Mouse (Mus musculus) embryonic facial prominence, embryonic 15.5 days (tissue): ENCODE measurements at regions not wholly inside any gene's neighbourhood (a gene's known extent, or its start where the extent isn't known, plus 50 kb on each side); places are given as distances from the start of the nearest gene placed in this dataset.
A peak's percentile ranks its signal among the peaks of the same experiment; 100 is the strongest.

Experiments
- ATAC-seq: fragments of 200-750 bp; cut with Nextera tagmentation; 2 replicates; pipeline ENCODE4 v1.8.0; 2017; ENCODE audit warnings: low read depth, moderate TSS enrichment; ENCODE audit not compliant: insufficient number of reproducible peaks, low FRiP score, low TSS enrichment
- H3K27ac ChIP-seq: fragments of 300-500 bp; sonication (generic); replicated peaks from 2 replicates; pipeline ENCODE4 v1.5.1; 2015; ENCODE audit warnings: mild to moderate bottlenecking, inconsistent platforms
- H3K27me3 ChIP-seq: fragments of 300-500 bp; sonication (generic); 2 replicates; pipeline ENCODE4 v1.6.1; 2015; ENCODE audit warnings: inconsistent platforms
- H3K36me3 ChIP-seq: fragments of 300-500 bp; sonication (generic); 2 replicates; pipeline ENCODE4 v1.6.1; 2015; ENCODE audit warnings: mild to moderate bottlenecking, inconsistent platforms
- H3K4me1 ChIP-seq: fragments of 300-500 bp; sonication (generic); 2 replicates; pipeline ENCODE4 v1.6.1; 2015; ENCODE audit warnings: inconsistent platforms
- H3K4me2 ChIP-seq: fragments of 300-500 bp; sonication (generic); replicated peaks from 2 replicates; pipeline ENCODE4 v1.6.1; 2015; ENCODE audit warnings: mild to moderate bottlenecking, inconsistent platforms
- H3K4me3 ChIP-seq: fragments of 300-500 bp; sonication (generic); replicated peaks from 2 replicates; pipeline ENCODE4 v1.5.1; 2015; ENCODE audit warnings: mild to moderate bottlenecking, inconsistent platforms
- H3K9ac ChIP-seq: fragments of 300-500 bp; sonication (generic); 2 replicates; pipeline ENCODE4 v1.6.1; 2015; ENCODE audit warnings: inconsistent platforms
- H3K9me3 ChIP-seq: fragments of 300-500 bp; sonication (generic); replicated peaks from 2 replicates; pipeline ENCODE4 v1.6.1; 2016; ENCODE audit warnings: inconsistent platforms
- WGBS: fragments of 180-500 bp; shearing (Covaris S2); methylation state at CpG from one replicate; pipeline ENCODE4 v1.1.7; 2015; 5-methylcytosine and 5-hydroxymethylcytosine counted together

- H3K4me3 ChIP-seq = no peak overlapping the region
- no peaks in the 10 kb centered on the region for H3K9me3 ChIP-seq
- ATAC-seq = no peak
- H3K4me2 ChIP-seq = no peak overlapping the region
- H3K4me1 ChIP-seq = no peaks in the 10 kb centered on the region
- 67% methylated on average over 12 of the region's 12 CpGs for WGBS
- H3K36me3 ChIP-seq = no peaks in the 10 kb centered on the region
- no peak overlapping the region for H3K9ac ChIP-seq
- H3K27me3 ChIP-seq = no peaks in the 10 kb centered on the region
- no peak overlapping the region for H3K27ac ChIP-seq
Observed at GRCm38 (mm10) chr1:35527750-35528476, 540.3 kb upstream of the Hs6st1 start.

- H3K27ac ChIP-seq = no peak overlapping the region
- no peaks in the 10 kb centered on the region for H3K4me1 ChIP-seq
- no peak overlapping the region for H3K9ac ChIP-seq
- no peaks in the 10 kb centered on the region for H3K36me3 ChIP-seq
- H3K27me3 ChIP-seq = no peaks in the 10 kb centered on the region
- no peak for ATAC-seq
- H3K4me2 ChIP-seq = no peak overlapping the region
- H3K4me3 ChIP-seq = no peak overlapping the region
- no peaks in the 10 kb centered on the region for H3K9me3 ChIP-seq
Observed at GRCm38 (mm10) chr1:35535470-35535869, 532.7 kb upstream of the Hs6st1 start.

- H3K4me2 ChIP-seq = no peak overlapping the region
- WGBS = 83% methylated on average over 5 of the region's 5 CpGs
- no peak overlapping the region for H3K9ac ChIP-seq
- H3K27me3 ChIP-seq = no peaks in the 10 kb centered on the region
- H3K9me3 ChIP-seq = no peaks in the 10 kb centered on the region
- no peak overlapping the region for H3K27ac ChIP-seq
- H3K36me3 ChIP-seq = no peaks in the 10 kb centered on the region
- no peak for ATAC-seq
- H3K4me3 ChIP-seq = no peak overlapping the region
- no peaks in the 10 kb centered on the region for H3K4me1 ChIP-seq
Observed at GRCm38 (mm10) chr1:35536276-35536675, 531.9 kb upstream of the Hs6st1 start.

GRCm38 (mm10) chr1:35548845-35549244, 519.4 kb upstream of the Hs6st1 start:
- no peak overlapping the region for H3K4me3 ChIP-seq
- ATAC-seq = no peak
- H3K27me3 ChIP-seq = no peaks in the 10 kb centered on the region
- no peaks in the 10 kb centered on the region for H3K36me3 ChIP-seq
- H3K4me2 ChIP-seq = no peak overlapping the region
- no peaks in the 10 kb centered on the region for H3K4me1 ChIP-seq
- no peaks in the 10 kb centered on the region for H3K9me3 ChIP-seq
- H3K9ac ChIP-seq = no peak overlapping the region
- H3K27ac ChIP-seq = no peak overlapping the region
- 62% methylated on average over 3 of the region's 3 CpGs for WGBS

- Histone ChIP-seq H3K27me3 (no peaks in the 10 kb centered on the region), H3K4me3 (no peak overlapping the region), H3K27ac (no peak overlapping the region), H3K9ac (no peak overlapping the region), H3K4me1 (no peaks in the 10 kb centered on the region), H3K4me2 (no peak overlapping the region), H3K9me3 (no peaks in the 10 kb centered on the region), H3K36me3 (no peaks in the 10 kb centered on the region)
- 59% methylated on average over 1 of the region's 1 CpGs for WGBS
- ATAC-seq = no peak
Observed at GRCm38 (mm10) chr1:35551503-35551902, 516.7 kb upstream of the Hs6st1 start.

- Histone ChIP-seq H3K4me2 (no peak overlapping the region), H3K4me3 (no peak overlapping the region), H3K9ac (no peak overlapping the region), H3K27ac (no peak overlapping the region), H3K27me3 (no peaks in the 10 kb centered on the region), H3K4me1 (no peaks in the 10 kb centered on the region), H3K9me3 (no peaks in the 10 kb centered on the region), H3K36me3 (no peaks in the 10 kb centered on the region)
- WGBS = 91% methylated on average over 4 of the region's 4 CpGs
- no peak for ATAC-seq
Observed at GRCm38 (mm10) chr1:35562786-35563185, 505.4 kb upstream of the Hs6st1 start.

GRCm38 (mm10) chr1:35575203-35575602, 493.0 kb upstream of the Hs6st1 start:
- no peak overlapping the region for H3K27ac ChIP-seq
- no peak overlapping the region for H3K4me3 ChIP-seq
- H3K27me3 ChIP-seq = no peaks in the 10 kb centered on the region
- 23% methylated on average over 1 of the region's 1 CpGs for WGBS
- ATAC-seq = peak; percentile 66
- no peak overlapping the region for H3K9ac ChIP-seq
- H3K9me3 ChIP-seq = no peaks in the 10 kb centered on the region
- H3K4me2 ChIP-seq = no peak overlapping the region
- no peaks in the 10 kb centered on the region for H3K36me3 ChIP-seq
- H3K4me1 ChIP-seq = no peaks in the 10 kb centered on the region; the same call in 1 of the 2 replicates

- H3K4me1 ChIP-seq = no peaks in the 10 kb centered on the region; the same call in 1 of the 2 replicates
- H3K9ac ChIP-seq = no peak overlapping the region
- no peak for ATAC-seq
- H3K36me3 ChIP-seq = no peaks in the 10 kb centered on the region
- H3K27me3 ChIP-seq = no peaks in the 10 kb centered on the region
- H3K4me2 ChIP-seq = no peak overlapping the region
- 61% methylated on average over 3 of the region's 3 CpGs for WGBS
- H3K27ac ChIP-seq = no peak overlapping the region
- H3K9me3 ChIP-seq = no peaks in the 10 kb centered on the region
- H3K4me3 ChIP-seq = no peak overlapping the region
Observed at GRCm38 (mm10) chr1:35579392-35579791, 488.8 kb upstream of the Hs6st1 start.

- H3K9ac ChIP-seq = no peak overlapping the region
- no peak overlapping the region for H3K4me3 ChIP-seq
- H3K4me1 ChIP-seq = no peaks in the 10 kb centered on the region; the same call in 1 of the 2 replicates
- no peak overlapping the region for H3K4me2 ChIP-seq
- no peaks in the 10 kb centered on the region for H3K9me3 ChIP-seq
- H3K36me3 ChIP-seq = no peaks in the 10 kb centered on the region
- ATAC-seq = no peak
- H3K27me3 ChIP-seq = no peaks in the 10 kb centered on the region
- WGBS = 26% methylated on average over 4 of the region's 4 CpGs
- no peak overlapping the region for H3K27ac ChIP-seq
Observed at GRCm38 (mm10) chr1:35579992-35580391, 488.2 kb upstream of the Hs6st1 start.

GRCm38 (mm10) chr1:35580474-35580873, 487.7 kb upstream of the Hs6st1 start:
- H3K9me3 ChIP-seq = no peaks in the 10 kb centered on the region
- H3K4me3 ChIP-seq = no peak overlapping the region
- H3K4me1 ChIP-seq = no peaks in the 10 kb centered on the region; the same call in 1 of the 2 replicates
- no peak overlapping the region for H3K4me2 ChIP-seq
- no peak overlapping the region for H3K27ac ChIP-seq
- H3K27me3 ChIP-seq = no peaks in the 10 kb centered on the region
- ATAC-seq = no peak
- 64% methylated on average over 3 of the region's 3 CpGs for WGBS
- no peak overlapping the region for H3K9ac ChIP-seq
- H3K36me3 ChIP-seq = no peaks in the 10 kb centered on the region

- no peak overlapping the region for H3K27ac ChIP-seq
- no peak for ATAC-seq
- WGBS = 71% methylated on average over 2 of the region's 2 CpGs
Observed at GRCm38 (mm10) chr1:35587900-35588299, 480.3 kb upstream of the Hs6st1 start.

GRCm38 (mm10) chr1:35588939-35589338, 479.3 kb upstream of the Hs6st1 start:
- H3K9me3 ChIP-seq = no peaks in the 10 kb centered on the region
- H3K9ac ChIP-seq = no peak overlapping the region
- H3K27me3 ChIP-seq = no peaks in the 10 kb centered on the region
- H3K4me1 ChIP-seq = no peaks in the 10 kb centered on the region
- H3K36me3 ChIP-seq = no peaks in the 10 kb centered on the region
- no peak overlapping the region for H3K4me3 ChIP-seq
- ATAC-seq = no peak
- H3K4me2 ChIP-seq = no peak overlapping the region
- no peak overlapping the region for H3K27ac ChIP-seq
- WGBS = 70% methylated on average over 3 of the region's 3 CpGs

More at GRCm38 (mm10) chr1:35587900-35588299, 480.3 kb upstream of the Hs6st1 start:
- Histone ChIP-seq H3K4me1 (no peaks in the 10 kb centered on the region), H3K27me3 (no peaks in the 10 kb centered on the region), H3K9me3 (no peaks in the 10 kb centered on the region), H3K4me2 (no peak overlapping the region), H3K4me3 (no peak overlapping the region), H3K9ac (no peak overlapping the region), H3K36me3 (no peaks in the 10 kb centered on the region)
